Mouse (Mus musculus) embryonic facial prominence, embryonic 11.5 days (tissue): ENCODE data around the gene Bst2. TPM values are rescaled to one million over a fixed set of nuclear protein-coding genes. Genes with fewer than 3 reads are reported as not detected.

Source experiments
- ATAC-seq: fragments of 200-750 bp; cut with Nextera tagmentation; replicated peaks from 2 replicates; pipeline ENCODE4 v1.8.0; 2017; ENCODE audit warnings: low read depth; ENCODE audit not compliant: insufficient number of reproducible peaks, low FRiP score, low TSS enrichment
- DNase-seq: peaks from one replicate; pipeline ENCODE4 v3.0.0-alpha.2; 2015; ENCODE audit warnings: low spot score
- H3K27ac ChIP-seq: fragments of 300-500 bp; sonication (generic); replicated peaks from 2 replicates; pipeline ENCODE4 v1.5.1; 2014; ENCODE audit warnings: mild to moderate bottlenecking, low read depth, low read length, control low read depth
- H3K27me3 ChIP-seq: fragments of 300-500 bp; sonication (generic); 2 replicates; pipeline ENCODE4 v1.6.1; 2014; ENCODE audit warnings: mild to moderate bottlenecking, low read length, moderate library complexity, mixed read lengths; ENCODE audit not compliant: control insufficient read depth, insufficient read depth
- H3K36me3 ChIP-seq: fragments of 300-500 bp; sonication (generic); replicated peaks from 2 replicates; pipeline ENCODE4 v1.6.1; 2014; ENCODE audit warnings: low read depth, mild to moderate bottlenecking, low read length, moderate library complexity, mixed read lengths; ENCODE audit not compliant: control insufficient read depth, insufficient read depth
- H3K4me1 ChIP-seq: fragments of 300-500 bp; sonication (generic); 2 replicates; pipeline ENCODE4 v1.6.1; 2014; ENCODE audit warnings: low read length, mixed read lengths; ENCODE audit not compliant: control insufficient read depth, insufficient read depth
- H3K4me2 ChIP-seq: fragments of 300-500 bp; sonication (generic); 2 replicates; pipeline ENCODE4 v1.6.1; 2014; ENCODE audit warnings: low read depth, mild to moderate bottlenecking, control low read depth, low read length, moderate library complexity
- H3K4me3 ChIP-seq: fragments of 300-500 bp; sonication (generic); 2 replicates; pipeline ENCODE4 v1.5.1; 2014; ENCODE audit warnings: low read depth, low read length, control low read depth
- H3K9ac ChIP-seq: fragments of 300-500 bp; sonication (generic); replicated peaks from 2 replicates; pipeline ENCODE4 v1.6.1; 2014; ENCODE audit warnings: mild to moderate bottlenecking, control low read depth, low read length
- H3K9me3 ChIP-seq: fragments of 300-500 bp; sonication (generic); replicated peaks from 2 replicates; pipeline ENCODE4 v1.6.1; 2016; ENCODE audit warnings: mild to moderate bottlenecking, low read length, inconsistent platforms, mixed read lengths; ENCODE audit not compliant: control insufficient read depth
- WGBS: fragments of 180-500 bp; shearing (Covaris S2); extraction: QIAGEN DNeasy Blood & Tissue Kit; methylation state at CpG from one replicate; pipeline ENCODE4 v1.1.7; 2014; 5-methylcytosine and 5-hydroxymethylcytosine counted together
- polyA plus RNA-seq: library from polyadenylated mRNA; unstranded; fragments of >200 nt; fragmentation: Nextera tagmentation; extraction: Ambion mirVana; gene quantifications from 2 replicates; pipeline ENCODE4 v1.2.1, GENCODE M21; 2014

Bst2 gene
- polyA plus RNA-seq, 1 experiment from 2014 or later, result 4.3 TPM

DNA sequence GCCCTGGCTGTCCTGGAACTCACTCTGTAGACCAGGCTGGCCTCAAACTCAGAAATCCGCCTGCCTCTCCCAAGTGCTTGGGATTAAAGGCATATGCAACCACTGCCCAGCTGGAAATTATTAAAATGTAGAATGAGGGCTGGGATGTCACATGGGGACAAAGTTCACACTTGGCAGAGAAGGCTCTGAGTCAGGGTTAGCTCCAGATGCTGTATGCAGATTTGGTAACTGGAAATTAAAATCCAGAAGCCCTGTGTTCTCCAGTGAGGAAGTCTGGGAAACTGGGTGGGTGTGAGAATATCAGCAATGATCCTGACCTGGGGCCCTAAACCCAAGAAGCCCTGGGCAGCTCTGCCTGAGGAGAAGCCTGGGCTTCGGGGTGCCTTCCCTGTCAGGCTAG lies 27.9 kb downstream of the Bst2 start:
- Histone ChIP-seq H3K27ac (no peak overlapping the region), H3K4me3 (no peak overlapping the region), H3K4me2 (no peak overlapping the region), H3K9me3 (no peaks in the 10 kb centered on the region), H3K4me1 (no peaks in the 10 kb centered on the region), H3K9ac (no peak overlapping the region), H3K36me3 (no peaks in the 10 kb centered on the region), H3K27me3 (peaks cover 27% of the 10 kb centered on the region)
- ATAC-seq, result no peak
- no peak for DNase-seq
- WGBS, result 34% methylated on average over 2 of the region's 2 CpGs

DNA sequence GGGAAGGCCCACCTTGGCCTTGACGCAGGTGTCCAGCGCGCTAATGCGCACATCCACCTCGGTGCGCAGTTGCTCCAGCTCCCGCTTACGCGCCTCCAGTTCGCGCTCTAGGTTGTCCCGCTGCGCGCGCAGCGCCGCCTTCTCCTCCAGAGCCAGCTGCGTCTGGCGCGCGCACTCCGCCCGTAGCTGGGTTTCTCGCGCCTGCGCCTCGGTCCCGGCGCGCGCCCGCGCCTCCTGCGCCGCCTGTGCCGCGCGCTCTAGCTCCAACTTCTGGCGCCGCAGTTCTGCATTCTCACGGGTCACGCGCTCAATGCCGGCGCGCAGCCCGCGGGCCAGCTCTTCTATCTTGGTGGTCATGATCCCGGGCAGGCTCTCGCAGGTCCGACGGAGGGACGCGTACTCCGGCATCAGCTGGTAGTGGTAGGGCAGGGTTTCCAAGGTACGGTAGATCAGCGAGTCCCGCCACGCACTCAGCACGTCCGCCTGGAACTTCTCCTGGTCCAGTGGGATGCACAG lies 29.6 kb downstream of the Bst2 start:
- no peaks in the 10 kb centered on the region for H3K36me3 ChIP-seq
- no peaks in the 10 kb centered on the region for H3K4me1 ChIP-seq
- H3K27ac ChIP-seq, result no peak overlapping the region
- peak; percentile 53; the same call in 1 of the 2 replicates for ATAC-seq
- H3K4me2 ChIP-seq, result peak overlapping the region; percentile 84
- peak overlapping the region; percentile 39 for H3K4me3 ChIP-seq
- H3K9me3 ChIP-seq, result no peaks in the 10 kb centered on the region
- peak overlapping the region; percentile 56 for H3K9ac ChIP-seq
- under 1% methylated on average over 58 of the region's 61 CpGs for WGBS
- DNase-seq, result peak; percentile 95
- H3K27me3 ChIP-seq, result peaks cover 27% of the 10 kb centered on the region

DNA sequence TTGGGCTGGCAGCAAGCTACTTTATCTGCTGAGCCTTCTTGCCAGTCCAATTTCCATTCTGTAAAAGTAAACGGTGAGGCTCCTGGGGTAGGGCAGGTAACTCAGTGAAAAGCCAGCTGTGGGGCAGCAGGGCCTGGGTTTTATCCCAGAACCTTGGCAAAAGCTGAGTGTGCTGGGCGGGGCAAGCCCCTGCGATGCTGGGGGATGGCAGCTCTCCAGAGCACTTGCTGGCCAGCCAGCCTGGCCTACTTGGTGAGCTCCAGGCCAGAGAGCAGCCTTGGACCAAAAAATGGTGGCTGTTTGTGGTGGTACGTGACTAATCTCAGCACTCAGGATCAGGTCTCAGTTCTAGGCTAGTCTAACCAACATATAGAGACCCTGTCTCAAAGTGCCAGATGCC lies 31.3 kb downstream of the Bst2 start:
- H3K4me1 ChIP-seq, result no peaks in the 10 kb centered on the region
- no peak overlapping the region for H3K27ac ChIP-seq
- H3K4me2 ChIP-seq, result no peak overlapping the region
- no peaks in the 10 kb centered on the region for H3K36me3 ChIP-seq
- H3K27me3 ChIP-seq, result peaks cover 27% of the 10 kb centered on the region
- ATAC-seq, result no peak
- DNase-seq, result no peak
- 85% methylated on average over 4 of the region's 4 CpGs for WGBS
- no peak overlapping the region for H3K4me3 ChIP-seq
- H3K9me3 ChIP-seq, result no peaks in the 10 kb centered on the region
- no peak overlapping the region for H3K9ac ChIP-seq

DNA sequence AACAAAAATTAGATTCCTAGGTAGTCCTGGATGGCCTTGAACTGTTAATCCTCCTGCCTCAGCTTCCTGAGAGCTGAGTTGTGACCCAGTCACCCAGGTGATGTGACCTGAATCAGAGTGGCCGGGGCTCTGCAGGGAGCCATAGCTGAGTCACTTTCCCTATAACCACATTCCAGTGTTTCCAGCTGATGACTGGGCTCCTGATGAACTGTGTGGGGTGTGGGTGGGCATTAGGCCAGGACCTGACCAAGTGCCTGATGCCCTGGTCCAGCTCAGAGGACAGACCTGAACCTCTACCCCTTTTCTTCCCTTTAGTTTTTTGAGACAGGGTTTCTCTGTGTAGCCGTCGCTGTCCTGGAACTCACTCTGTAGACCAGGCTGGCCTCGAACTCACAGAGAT lies 31.9 kb downstream of the Bst2 start:
- WGBS, result 95% methylated on average over 4 of the region's 4 CpGs
- ATAC-seq (no peak), DNase-seq (no peak)
- peaks cover 27% of the 10 kb centered on the region for H3K27me3 ChIP-seq
- H3K4me3 ChIP-seq, result no peak overlapping the region
- no peak overlapping the region for H3K4me2 ChIP-seq
- no peaks in the 10 kb centered on the region for H3K4me1 ChIP-seq
- no peaks in the 10 kb centered on the region for H3K9me3 ChIP-seq
- no peak overlapping the region for H3K9ac ChIP-seq
- H3K36me3 ChIP-seq, result no peaks in the 10 kb centered on the region
- no peak overlapping the region for H3K27ac ChIP-seq

DNA sequence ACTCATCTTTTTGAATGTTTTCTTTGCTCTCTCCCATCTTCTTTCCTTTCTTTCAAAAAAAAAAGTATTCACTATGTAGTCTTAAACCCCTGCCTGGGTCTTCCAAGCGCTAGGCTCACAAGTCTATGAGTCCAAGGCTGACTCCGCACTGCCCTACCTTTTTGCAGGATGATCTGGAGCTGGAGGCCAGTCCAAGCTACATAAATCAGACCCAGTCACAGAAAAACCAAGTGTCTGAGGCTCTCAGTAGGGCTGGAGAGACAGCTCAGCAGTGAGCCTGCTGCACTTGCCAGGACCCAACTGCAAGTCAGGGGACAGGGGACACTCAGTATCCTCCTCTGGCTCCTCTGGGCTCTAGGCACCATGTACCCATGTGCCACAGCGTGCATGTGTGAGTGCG lies 32.9 kb downstream of the Bst2 start:
- H3K27me3 ChIP-seq, result peaks cover 27% of the 10 kb centered on the region
- H3K4me2 ChIP-seq, result no peak overlapping the region
- no peaks in the 10 kb centered on the region for H3K9me3 ChIP-seq
- no peak overlapping the region for H3K9ac ChIP-seq
- WGBS, result 88% methylated on average over 4 of the region's 4 CpGs
- H3K36me3 ChIP-seq, result no peaks in the 10 kb centered on the region
- H3K27ac ChIP-seq, result no peak overlapping the region
- ATAC-seq (no peak), DNase-seq (no peak)
- H3K4me1 ChIP-seq, result no peaks in the 10 kb centered on the region
- H3K4me3 ChIP-seq, result no peak overlapping the region

DNA sequence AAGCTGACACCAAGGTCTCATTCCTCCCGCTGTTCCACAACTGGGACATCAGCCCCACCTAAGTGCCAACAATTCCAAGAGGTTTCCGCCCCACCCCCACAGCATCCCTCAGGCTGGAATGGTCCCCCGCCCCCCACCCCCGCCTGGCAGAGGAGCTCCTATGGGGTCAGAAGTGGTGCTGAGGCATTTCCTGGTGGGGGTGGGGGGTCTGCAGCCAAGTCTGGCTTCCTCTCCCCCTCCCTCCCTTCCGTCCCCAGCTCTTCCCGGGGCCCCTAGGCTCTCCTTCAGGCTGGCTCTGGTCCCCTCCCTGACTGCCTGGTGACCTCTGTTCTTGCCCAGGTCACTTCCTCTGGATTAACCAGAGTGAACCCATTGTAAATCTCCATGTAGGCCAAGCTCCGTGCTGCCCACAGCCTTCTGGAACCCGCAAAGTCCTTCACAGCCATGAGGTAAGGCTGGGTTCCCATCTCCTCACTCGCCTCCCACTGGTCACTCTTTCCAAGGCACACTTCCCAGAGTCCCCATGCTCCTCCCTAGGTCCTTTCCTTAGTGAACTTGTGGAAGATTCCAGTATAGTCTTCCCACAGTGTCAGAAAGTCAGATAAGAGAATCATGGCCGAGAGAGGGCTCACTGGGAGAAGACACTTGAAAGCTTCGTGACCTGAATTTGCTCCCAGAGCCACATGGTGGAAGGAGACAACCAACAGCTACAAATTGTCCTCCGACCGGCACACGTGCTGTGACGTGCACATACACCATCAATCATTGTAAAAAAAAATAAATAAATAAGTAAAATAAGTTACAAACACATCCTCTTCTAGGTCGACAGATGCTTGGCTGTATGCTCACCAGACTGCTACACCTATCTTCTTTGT lies 38.2 kb downstream of the Bst2 start:
- no peaks in the 10 kb centered on the region for H3K27me3 ChIP-seq
- H3K9ac ChIP-seq, result no peak overlapping the region
- H3K9me3 ChIP-seq, result no peaks in the 10 kb centered on the region
- H3K4me2 ChIP-seq, result no peak overlapping the region
- DNase-seq, result peak; percentile 45
- peak overlapping the region; percentile 38; the same call in 1 of the 2 replicates for H3K27ac ChIP-seq
- peaks cover 8% of the 10 kb centered on the region for H3K4me1 ChIP-seq
- 31% methylated on average over 16 of the region's 16 CpGs for WGBS
- H3K4me3 ChIP-seq, result no peak overlapping the region
- no peaks in the 10 kb centered on the region for H3K36me3 ChIP-seq
- 0 out of 2 replicates have a peak, but pooled peaks have one; percentile 10 for ATAC-seq

DNA sequence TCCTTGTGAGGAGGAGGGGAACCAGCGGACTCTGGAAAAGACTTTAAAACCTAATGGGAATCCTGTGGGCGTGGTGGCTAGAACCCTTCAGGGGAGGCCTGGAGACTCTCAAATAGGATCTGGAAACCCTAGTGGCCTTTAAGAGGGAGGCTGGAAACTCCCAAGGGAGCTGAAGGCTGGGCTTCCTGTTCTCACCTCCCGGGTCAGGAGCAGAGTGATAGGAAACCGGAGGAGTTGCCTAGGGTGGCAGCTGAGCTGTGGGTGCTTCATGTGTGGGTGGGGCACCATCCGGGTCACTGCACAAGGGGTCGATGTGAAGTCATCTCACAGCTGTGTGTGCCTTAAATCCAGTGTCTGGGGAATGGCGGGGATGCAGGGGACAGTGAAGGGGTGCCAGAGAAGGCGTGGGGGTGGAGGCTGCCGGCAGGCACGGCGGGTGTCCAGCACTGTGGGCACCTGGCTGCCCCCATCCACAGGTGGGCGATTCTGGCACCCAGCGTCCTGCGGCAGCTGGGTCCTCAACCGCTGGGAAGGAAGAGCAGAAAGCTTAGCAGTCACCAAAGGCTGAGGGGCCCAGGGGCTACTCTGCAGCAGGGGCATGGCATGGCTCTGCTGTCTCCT lies 39.3 kb downstream of the Bst2 start:
- no peaks in the 10 kb centered on the region for H3K27me3 ChIP-seq
- no peak overlapping the region for H3K4me2 ChIP-seq
- WGBS, result 25% methylated on average over 11 of the region's 15 CpGs
- ATAC-seq (no peak), DNase-seq (peak; percentile 30)
- H3K9me3 ChIP-seq, result no peaks in the 10 kb centered on the region
- H3K4me1 ChIP-seq, result peaks cover 8% of the 10 kb centered on the region
- 0 out of 2 replicates have a peak overlapping the region, but pooled peaks have one; percentile 21 for H3K27ac ChIP-seq
- no peak overlapping the region for H3K4me3 ChIP-seq
- H3K9ac ChIP-seq, result 0 out of 2 replicates have a peak overlapping the region, but pooled peaks have one; percentile 14
- no peaks in the 10 kb centered on the region; the same call in 1 of the 2 replicates for H3K36me3 ChIP-seq
